Mouse (Mus musculus): ENCODE results near the gene Arhgdig.
A peak's percentile ranks its signal among the peaks of the same experiment; 100 is the strongest.

Arhgdig gene

DNA sequence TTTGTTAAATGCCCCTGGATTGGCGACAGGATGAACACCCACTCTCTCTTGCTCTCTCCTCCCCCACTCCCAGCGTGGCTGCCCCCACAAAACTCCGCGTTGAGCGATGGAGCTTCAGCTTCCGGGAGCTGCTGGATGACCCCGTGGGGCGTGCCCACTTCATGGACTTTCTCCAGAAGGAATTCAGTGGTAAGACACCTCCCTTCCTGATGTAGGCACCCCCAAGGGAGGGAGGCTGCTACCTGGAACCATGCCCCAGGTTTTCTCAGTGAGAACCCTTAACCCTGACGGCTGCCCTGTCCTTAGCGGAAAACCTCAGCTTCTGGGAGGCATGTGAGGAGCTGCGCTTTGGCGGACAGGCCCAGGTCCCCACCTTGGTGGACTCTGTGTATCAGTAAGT lies at the start of gene Arhgdig:
Arhgdig (minus strand) TSS at position 101 of the 400 bp plus-strand sequence.
- DNase-seq (ENCODE audit: low spot score), result no peak

DNA sequence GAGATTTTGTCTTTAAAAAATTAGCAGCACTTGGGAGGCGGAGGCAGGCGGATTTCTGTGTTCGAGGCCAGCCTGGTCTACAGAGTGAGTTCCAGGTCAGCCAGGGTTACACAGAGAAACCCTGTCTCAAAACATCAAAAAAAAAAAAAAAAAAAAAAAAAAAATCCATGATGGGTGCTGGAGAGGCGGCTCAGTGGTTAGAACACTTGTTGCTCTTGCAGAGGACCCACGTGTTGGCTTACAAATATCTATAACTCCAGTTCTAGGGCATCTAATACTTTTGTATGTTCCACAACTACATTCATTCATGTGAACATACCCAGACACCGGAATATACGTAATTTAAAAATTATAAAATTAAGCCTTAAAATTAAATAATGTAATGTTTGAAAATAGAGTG lies 47.7 kb upstream of the Arhgdig start:
- DNase-seq (ENCODE audit: low spot score), result no peak

DNA sequence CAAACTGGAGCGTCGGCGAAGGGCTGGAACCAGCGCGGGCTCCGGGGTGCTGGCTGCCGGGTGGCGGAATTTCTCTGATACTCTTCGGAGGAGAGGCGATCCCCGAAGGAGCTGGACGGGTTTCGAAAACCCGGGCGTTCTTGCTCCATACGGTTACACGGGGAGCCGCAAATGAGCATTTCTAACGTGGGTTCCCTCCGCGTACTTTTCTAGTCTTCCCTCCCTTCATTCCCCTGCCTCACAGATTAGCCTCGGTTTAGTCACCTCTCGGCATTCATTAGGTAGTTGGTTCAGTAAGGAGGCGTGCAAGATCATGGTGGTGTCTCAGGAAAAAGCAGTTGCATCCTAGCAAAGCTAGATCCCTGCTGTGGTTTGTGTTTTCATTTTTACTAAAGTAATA lies 45.8 kb upstream of the Arhgdig start:
- DNase-seq (ENCODE audit: low spot score), result no peak

DNA sequence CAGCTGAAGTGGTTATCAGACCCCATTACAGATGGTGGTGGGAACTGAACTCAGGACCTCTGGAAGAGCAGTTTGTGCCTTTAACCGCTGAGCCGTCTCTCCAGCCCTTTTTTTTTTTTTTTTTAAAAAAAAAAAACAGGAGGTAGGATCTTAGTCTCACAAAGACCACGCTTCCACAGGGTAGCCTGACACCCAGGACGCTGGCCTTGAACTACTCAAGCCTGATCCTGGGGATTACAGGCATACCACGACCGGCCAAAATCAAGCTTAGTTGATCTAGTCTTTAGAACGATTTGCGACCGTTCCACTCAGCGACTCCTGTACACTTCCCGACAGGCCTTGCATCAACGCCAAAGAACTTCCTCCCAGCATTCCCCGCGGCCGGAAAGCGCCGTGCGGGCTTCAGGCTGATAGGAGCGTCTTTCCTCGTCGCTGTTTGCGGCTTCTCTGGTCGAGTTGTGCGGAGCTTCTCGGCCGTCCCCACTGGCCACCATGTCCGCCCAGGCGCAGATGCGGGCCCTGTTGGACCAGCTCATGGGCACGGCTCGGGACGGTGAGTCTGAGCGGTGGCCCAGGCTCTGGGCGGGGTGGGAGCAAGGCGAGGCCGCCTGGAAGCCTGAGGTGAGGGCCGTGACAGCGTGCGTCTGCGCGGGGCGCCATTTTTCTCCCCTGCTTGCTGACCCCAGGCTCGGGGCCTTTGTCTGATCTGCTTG lies 45.1 kb upstream of the Arhgdig start, which contains the start of gene Luc7l:
Luc7l (plus strand) TSS at position 358 of the 713 bp plus-strand sequence.
- peak; percentile 88 for DNase-seq (ENCODE audit: low spot score)

DNA sequence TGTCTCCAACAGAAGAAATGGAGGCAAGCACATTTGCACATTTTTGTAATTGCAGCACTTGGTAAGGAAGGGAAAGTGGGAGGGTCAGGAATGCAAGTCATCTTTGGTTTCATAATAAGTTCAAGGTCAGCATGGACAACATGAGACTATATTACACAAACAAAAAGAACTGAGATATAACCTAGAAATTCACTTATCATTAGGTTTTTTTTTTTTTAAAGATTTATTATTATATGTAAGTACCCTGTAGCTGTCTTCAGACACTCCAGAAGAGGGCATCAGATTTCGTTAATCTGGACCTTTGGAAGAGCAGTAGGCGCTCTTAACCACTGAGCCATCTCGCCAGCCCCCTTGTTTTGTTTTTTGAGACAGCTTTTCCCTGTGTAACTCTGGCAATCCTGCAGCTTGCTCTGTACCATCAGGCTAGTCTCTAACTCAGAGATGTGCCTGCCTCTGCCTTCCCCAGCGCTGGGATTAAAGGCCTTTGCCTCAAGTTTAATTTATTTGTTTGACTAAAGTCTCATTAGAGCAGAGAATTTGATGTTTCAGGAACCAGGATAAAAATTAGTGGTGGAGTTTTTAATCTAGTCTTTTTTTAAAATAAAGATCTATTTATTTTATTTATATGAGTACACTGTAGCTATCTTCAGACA lies 44.4 kb upstream of the Arhgdig start:
- DNase-seq (ENCODE audit: low spot score), result no peak

DNA sequence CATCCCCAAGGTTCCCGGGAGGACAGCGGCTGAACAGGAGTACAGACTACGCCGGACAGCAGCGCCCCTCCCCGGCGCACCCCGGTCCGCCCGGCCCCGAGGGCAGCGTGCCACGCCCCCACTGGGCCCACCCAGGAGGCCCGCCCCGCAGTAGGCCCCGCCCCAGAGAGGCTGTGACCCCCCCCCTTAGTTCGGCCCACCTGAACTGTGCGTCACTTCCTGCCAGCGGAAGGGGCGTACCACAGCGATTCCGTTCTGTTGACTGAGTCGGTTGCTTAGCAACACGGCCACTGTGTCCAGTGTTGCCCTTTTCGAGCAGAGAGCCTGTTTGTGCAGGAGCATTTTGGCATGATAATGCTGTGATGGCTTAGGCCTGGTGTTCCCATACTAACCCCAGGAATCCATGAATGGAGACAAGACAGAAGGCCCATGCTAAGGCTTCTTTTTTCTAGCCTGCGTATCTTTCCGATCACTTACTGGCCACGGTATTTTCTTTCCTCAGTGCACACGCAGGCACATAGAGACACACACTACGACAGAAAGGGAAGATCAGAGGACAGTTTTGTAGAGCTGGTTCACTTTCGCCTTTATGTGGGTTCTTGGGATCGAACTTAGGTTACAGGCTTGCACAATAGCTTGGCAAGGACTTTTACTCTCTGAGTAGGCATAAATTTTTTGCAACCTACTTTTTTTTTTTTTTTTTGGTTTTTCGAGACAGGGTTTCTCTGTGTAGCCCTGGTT lies 36.7 kb upstream of the Arhgdig start, which contains the start of gene Fam234a:
Fam234a (minus strand) TSS at position 142 of the 741 bp plus-strand sequence.
- peak; percentile 94 for DNase-seq (ENCODE audit: low spot score)

DNA sequence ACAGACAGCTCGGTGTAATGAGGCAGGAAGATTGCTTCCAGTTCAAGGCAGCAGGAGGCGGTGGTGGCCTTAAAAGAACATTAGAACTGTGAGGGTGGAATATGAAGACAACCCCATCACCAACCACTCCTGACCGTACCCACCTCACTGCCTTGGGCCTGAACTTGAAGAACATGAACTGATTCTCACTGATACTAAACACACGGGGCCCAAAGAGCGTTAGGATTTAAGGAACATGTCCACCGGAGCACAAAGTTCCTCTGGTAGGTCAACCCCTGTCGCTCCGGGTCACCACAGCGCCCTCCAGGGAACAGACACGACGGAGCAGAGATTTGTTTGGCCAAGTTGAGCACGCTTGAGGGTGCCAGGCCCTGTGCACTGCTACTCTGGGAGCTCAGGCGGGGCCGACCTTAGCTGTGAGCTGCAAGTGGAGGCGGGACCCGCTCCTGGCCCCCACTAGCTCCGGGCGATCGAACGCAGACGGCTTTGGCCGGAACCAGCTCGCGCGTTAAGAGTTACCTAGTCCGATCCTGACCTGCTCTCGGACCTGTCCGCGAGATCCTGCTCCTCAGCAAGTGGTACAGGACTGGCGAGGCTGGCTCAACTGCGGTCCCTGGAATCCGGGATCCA lies 36.0 kb upstream of the Arhgdig start:
- DNase-seq (ENCODE audit: low spot score), result peak; percentile 65

DNA sequence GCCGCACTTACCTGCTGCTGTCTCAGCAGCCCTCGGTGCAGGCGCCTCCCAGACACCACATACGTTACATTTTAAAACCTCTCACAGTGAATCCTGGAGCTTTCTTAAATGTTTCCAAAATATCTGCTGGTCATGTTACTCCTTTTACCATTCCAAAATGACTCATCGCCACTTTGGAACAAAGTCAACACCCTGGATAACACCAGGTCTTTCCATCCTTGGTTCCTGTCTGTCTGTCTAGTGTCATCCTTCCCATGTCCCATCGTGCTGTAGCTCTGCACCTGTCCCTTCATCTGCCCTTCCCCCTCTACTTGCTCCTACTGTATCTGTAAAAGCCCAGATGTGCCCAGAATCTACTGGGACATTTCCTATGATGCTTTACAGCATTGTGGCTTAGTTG lies 33.4 kb upstream of the Arhgdig start:
- DNase-seq (ENCODE audit: low spot score), result no peak

DNA sequence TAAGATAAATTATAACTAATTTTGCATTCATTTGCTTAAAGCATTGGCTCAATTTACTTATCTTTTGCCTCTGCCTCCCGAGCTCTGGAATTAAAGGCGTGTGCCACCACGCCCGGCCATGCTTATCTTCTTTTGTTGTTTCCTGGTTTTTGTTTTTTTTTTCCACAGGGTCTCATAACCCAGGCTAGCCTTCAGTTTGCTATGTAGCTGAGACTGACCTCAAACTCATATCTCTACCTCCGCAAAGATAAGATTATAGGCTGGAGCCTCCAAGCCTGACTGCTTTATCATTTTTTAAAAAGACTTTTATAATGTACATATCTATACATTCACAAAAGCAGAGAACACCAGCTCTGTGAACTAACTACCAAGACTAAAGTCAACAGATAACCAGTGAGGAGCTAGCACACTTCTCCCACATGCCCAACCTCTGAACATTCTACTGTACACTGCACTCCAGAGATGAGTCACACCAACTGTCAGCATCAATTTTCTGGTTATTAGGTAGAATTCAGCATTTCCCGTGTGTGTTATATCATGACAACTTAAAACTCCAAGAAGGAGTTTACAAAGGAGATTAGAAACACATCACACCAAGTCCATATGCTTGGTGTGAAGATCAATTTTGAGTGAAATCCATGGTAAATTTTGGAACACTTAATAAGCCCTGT lies 32.7 kb upstream of the Arhgdig start:
- DNase-seq (ENCODE audit: low spot score), result no peak

DNA sequence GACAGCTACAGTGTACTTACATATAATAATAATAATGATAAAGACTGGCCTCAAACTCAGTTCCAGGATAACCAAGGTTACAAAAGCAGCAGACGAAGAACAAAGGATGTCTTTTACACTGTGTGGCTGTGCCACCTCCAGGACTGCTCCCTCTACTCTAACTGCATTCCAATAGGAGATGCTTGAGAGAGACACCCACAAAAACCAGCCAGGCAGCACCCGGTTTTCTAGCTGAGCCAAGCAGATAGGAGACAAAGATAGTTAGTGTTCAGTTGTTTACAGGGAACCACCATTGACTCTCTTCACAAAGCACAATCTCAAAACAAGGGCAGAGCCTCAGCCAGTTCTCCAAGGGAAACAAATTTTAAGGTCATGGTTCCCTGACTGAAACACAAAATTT lies 32.0 kb upstream of the Arhgdig start:
- DNase-seq (ENCODE audit: low spot score), result no peak

DNA sequence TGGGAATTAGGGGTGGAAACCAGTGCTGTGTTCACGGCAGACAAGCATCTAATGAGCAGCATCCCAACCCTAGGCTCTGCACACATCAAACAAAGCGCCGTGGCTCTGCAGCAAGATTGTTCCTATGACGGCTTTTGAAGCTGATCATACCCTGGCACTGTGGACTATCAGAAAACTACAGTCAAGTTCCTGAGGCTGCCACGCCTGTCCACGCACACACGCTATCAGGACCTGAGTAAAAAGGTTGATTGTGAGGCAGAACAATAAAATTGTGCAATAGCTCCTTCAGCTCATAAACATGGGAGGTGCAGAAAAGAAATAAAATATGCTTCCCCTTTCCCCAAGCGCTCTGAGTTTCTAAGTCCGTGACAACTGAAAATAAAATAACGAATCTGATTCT lies 30.1 kb upstream of the Arhgdig start:
- DNase-seq (ENCODE audit: low spot score), result no peak

DNA sequence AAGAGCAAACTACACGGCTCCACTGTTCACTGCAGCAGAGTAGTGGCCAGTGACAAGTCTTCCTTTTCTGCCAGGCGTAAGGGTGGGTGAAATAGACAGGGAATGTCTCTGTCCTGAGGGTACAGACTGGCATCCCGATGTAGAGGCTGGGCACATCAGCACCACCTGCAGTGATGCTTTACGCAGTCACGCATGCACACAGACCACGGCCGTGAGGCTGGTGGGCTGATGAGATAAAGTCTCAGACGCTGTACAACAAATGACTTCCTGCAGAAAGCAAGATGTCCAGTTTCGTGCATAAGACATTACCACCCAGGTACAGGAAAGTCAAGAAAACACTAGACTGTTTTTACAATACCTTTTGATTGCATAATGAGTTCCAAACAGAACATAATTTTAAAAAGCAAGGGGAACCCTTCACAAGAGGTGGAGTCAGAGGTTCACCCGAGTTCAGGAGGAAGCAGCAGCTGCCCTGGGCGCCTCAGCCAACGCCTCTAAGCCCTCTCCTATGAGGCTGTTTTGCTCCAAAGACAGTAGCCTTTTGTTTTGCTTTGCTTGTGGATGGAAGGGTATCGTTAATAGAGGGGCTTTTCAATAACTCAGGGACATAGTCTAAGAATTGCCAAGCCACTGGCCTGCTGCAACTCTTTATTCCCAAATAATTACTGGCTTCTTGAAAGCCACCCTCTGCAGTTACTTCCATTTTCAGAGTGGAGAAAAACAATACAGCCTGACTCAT lies 27.7 kb upstream of the Arhgdig start:
- DNase-seq (ENCODE audit: low spot score), result no peak

DNA sequence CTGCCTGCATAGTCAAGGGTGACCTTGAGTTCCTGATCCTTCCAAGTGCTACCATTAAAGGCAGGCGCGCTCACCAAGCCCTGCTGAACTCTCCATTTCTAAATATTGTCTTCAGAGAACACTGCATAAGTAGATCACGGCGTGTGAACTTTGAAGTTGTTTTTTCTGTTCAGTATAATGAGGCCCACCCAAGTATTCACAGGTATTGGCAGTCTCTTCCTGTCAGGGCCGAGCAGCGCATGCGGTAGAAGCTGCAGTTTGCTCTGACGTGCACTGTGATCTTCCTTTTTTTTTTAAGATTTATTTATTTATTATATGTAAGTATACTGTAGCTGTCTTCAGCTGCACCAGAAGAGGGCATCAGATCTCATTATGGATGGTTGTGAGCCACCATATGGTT lies 26.8 kb upstream of the Arhgdig start:
- DNase-seq (ENCODE audit: low spot score), result no peak

DNA sequence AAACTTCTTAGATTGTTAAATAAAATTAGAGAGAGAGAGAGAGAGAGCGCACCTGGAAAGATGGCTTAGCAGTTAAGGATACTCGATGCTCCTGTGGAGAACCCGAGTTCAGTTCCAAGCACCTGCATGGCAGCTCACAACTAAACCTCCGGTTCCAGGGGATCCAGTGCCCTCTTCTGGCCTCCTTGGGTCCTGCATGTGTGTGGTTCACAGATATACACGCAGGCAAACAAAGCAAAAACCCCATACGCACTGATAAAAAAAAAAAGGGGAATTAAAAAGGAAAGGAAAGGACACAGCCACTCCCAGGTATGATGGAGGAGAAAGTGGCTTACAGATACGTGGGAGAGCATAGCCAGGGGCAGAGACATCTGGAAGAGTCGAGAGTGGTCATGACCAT lies 25.3 kb upstream of the Arhgdig start:
- no peak for DNase-seq (ENCODE audit: low spot score)

DNA sequence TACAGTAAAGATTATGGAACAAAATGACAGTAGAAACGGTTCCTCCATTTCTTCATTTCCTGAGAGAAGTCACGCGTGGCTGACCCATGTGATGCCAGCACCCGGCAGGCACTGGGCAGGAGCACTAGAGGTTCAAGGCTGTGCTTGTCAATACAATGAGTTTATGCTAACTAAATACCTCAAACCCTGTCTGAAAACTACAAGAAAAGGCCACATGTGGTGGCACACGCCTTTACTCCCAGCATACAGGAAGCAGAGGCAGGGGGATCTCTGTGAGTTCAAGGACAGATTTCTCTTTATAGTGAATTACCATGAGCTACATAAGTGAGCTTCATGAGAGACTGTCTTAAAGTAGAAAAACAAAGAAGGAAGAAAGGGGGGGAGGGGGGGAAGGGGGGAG lies 23.6 kb upstream of the Arhgdig start:
- no peak for DNase-seq (ENCODE audit: low spot score)

DNA sequence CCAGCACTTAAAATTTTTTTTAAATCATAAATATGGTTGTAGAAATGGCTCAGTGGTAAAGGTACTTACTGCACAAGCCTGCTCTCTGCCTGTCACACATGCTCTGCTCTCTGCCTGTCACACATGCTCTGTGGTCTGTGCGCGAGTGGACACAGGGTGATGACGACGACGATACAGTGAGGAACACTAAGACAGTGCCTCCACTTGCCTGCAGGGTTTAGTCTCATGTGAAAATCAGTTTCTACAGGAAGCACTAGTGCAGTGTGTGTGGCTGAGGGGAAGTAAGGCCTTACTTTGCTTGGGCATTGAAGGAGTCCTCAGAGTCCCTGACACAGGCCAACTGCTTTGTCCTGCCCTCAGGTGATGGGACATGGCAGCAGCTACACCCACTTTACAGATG lies 22.2 kb upstream of the Arhgdig start:
- DNase-seq (ENCODE audit: low spot score), result no peak

DNA sequence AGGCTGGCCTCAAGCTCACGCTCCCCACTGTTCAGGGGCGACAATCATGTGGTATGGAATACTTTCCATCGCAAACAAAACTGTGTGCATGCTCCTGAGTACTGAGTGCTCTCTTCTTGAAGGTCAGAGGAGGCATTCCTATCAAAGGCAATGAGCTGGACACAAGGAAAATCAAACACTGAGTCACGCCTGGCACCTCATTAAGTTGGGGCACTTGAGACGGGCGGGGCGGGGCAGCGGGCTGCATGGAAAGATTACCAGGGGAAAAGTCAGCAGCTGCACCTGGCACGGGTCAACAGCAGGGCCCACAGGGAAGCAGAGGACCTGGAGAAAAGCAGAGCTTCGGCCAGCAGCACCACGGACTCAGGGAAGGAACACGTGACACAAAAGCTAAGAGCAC lies 17.6 kb upstream of the Arhgdig start:
- DNase-seq (ENCODE audit: low spot score), result no peak

DNA sequence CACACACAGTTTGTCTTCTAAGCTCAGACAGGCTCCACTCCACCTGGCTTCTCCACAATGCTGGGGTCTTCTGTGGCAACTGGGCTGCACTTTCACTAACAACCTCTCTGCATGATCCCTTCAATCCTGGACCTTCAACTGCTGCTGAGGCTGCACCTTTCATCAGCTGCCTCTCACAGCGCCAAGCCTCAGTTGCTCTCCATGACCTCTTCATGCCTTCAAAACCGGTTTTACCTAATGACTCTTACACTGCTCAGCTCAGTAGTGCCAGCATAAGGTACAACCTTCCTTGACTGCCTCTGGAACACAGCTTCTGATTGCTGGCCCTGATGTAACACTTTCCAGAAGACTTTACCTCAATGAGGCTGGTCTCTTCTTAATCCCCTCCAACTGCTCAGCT lies 13.9 kb upstream of the Arhgdig start:
- DNase-seq (ENCODE audit: low spot score), result no peak

DNA sequence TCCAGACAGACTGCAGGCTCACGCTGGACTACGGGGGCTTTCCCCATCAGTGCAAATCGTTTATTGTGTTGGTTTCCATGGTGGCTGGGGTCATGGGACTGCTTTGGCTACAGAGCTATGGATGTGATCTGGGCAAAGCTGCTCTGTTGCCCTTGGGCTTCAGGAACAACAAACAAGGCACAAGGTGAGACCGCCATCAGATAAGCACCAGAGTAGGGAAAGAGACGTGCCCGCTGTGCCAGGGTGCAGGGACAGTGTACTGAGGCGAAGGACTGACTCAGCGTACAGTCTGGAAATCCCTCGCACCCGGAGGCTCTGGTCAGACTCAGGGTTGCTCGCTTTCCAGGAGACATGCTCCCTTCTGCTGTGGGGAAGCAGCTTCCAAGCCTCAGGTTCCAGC lies 5.1 kb upstream of the Arhgdig start:
- no peak for DNase-seq (ENCODE audit: low spot score)

DNA sequence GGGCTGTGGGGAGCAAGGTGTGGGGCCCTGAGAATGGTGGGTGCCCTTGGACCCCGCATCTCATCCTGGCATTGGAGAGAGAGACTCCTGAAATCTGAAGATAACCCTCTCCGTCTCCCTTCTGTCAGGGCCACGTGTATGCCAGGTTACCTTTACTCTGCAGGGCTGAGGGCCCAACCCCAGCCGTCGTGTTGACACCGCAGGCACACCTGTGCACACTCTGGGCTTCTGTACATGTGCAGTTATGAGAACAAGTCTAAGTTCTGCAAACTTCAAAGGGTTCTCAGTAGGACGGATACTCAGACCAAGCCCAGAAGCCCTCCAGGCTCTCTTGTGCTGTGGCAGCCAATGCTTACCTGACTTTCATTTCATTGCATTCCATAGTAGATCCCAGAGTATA lies 4.7 kb upstream of the Arhgdig start:
- no peak for DNase-seq (ENCODE audit: low spot score)

DNA sequence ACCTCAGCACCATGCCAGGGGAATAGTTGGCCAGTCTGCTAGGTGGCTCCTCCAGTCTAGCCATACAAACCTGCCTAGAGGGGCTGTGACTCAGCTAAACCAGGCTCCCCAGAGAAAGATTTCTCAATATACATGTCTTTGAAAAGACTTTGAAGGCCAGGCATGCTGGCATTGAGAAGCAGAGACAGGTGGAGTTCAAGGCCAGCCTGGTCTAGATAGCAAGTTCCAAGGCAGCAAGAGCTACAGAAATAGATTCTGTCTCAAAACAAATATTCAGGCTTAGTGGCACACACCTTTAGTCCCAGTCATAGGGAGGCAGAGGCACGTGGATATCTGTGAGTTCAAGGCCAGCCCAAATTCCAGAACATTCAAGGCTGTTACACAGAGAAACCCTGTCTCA lies 1.2 kb downstream of the Arhgdig start:
- peak; percentile 59 for DNase-seq (ENCODE audit: low spot score)
